Mouse (Mus musculus) left cerebral cortex, postnatal 25 days (tissue): Measurements from ENCODE around the gene Map4k2. TPM values are rescaled to one million over a fixed set of nuclear protein-coding genes. Genes with fewer than 3 reads are reported as not detected.
A peak's percentile ranks its signal among the peaks of the same experiment; 100 is the strongest.

ENCODE experiments used
- DNase-seq, 2 experiments: peaks; one replicate each; pipeline ENCODE4 v3.0.0; 2022; ENCODE audit warnings: low spot score in 2 of 2, mixed read lengths in 1 of 2
- intact Hi-C: fragments of 180-260 bp; cut with DNase I; formaldehyde crosslinking; loops from one replicate; pipeline ENCODE4 v1.15.1; 2025
- total RNA-seq, 2 experiments: library from RNA; stranded (reverse); gene quantifications; 2 replicates each; pipeline ENCODE4 v1.2.3; 2021

Map4k2 gene
- total RNA-seq, 2 experiments from 2014 or later: 83.3 to 92.3 TPM

DNA sequence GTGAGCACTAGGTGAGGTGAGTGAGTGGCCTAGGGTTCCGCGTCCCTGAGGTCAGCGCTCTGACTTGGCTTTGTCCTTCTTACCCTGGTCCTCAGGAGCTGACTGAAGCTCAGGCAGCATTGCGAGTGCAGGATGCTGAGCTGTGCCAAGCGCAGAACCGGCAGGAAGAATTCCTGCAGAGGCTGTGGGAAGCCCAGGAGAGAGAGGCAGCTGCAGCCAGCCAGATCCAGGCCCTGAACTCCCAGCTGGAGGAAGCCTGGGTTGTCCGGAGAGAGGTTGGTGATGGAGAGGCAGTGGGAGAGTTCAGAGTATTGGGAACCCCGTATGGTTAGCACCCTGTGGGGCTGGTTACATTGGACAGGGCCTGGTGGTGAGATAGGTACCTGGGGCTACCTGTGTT, 27.1 kb upstream of the Map4k2 start:
- no peak for DNase-seq
- intact Hi-C loops: no loop called here

- intact Hi-C loops: no loop called here
- DNase-seq: no peak
Observed at GRCm38 (mm10) chr19:6314513-6314912, 26.4 kb upstream of the Map4k2 start.

DNA sequence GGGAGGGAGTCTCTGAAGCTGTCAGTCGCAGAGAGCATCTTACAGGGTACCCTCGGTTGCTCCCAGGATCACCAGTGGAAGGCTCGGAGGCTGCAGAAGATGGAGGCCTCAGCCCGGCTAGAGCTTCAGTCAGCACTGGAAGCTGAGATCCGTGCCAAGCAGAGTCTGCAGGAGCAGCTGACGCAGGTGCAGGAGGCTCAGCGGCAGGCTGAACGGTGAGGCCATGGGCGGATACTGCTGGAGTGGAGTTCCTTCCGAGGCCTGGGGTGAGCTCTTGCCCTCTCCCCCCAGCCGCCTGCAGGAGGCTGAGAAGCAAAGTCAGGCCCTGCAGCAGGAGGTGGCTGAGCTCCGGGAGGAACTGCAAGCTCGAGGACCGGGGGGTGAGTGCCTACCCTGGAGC, 25.4 kb upstream of the Map4k2 start:
- intact Hi-C loops: no loop called here
- DNase-seq: no peak

- no peak for DNase-seq
- intact Hi-C loops: no loop called here
Observed at GRCm38 (mm10) chr19:6318145-6318544, 22.8 kb upstream of the Map4k2 start.

GRCm38 (mm10) chr19:6321358-6321757, 19.6 kb upstream of the Map4k2 start:
- no peak for DNase-seq
- intact Hi-C loops: no loop called here

- intact Hi-C loops: no loop called here
- DNase-seq: no peak
Observed at GRCm38 (mm10) chr19:6321786-6322621, 18.9 kb upstream of the Map4k2 start.

DNA sequence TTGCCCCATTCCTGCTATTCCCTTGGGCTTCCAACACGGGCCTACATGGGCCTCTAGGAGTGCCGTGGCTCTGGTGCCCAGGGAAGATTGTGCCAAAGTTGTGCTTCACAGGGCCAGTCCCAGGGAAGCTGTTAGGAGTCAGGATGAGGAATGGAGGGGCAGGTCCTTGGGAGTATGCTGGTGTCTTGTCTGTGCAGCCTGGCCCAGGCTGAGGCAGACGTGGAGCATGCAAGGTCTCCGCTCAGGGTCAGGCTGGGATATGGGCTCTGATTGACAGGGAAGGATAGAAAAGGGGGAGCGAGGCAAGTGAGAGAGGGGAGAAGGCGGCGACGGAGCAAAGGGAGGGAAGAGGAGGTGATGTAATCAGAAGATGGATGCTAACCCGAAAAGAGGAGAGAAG, 16.2 kb upstream of the Map4k2 start:
- no peak for DNase-seq
- intact Hi-C loops: no loop called here

- intact Hi-C loops: loop anchor here (1.0 to 5.0 kb wide), 2 partner anchors 63 to 189 kb away; partner anchors contain the start of genes Arl2 and Batf2
Observed at GRCm38 (mm10) chr19:6331178-6331577, 9.8 kb upstream of the Map4k2 start.

GRCm38 (mm10) chr19:6331719-6332516, 9.0 kb upstream of the Map4k2 start:
- DNase-seq: peak; percentile 34 to 50
- intact Hi-C loops: loop anchor here (1.0 to 5.0 kb wide), 2 partner anchors 64 to 190 kb away; partner anchors contain the start of genes Arl2 and Batf2

More at GRCm38 (mm10) chr19:6331178-6331577, 9.8 kb upstream of the Map4k2 start:
- DNase-seq: no peak

GRCm38 (mm10) chr19:6333761-6334595, 7.0 kb upstream of the Map4k2 start:
- no peak for DNase-seq
- intact Hi-C loops: loop anchor here (2.0 to 5.0 kb wide), 2 partner anchors 29 to 192 kb away; partner anchors contain the start of genes Arl2, Batf2 and Sf1

DNA sequence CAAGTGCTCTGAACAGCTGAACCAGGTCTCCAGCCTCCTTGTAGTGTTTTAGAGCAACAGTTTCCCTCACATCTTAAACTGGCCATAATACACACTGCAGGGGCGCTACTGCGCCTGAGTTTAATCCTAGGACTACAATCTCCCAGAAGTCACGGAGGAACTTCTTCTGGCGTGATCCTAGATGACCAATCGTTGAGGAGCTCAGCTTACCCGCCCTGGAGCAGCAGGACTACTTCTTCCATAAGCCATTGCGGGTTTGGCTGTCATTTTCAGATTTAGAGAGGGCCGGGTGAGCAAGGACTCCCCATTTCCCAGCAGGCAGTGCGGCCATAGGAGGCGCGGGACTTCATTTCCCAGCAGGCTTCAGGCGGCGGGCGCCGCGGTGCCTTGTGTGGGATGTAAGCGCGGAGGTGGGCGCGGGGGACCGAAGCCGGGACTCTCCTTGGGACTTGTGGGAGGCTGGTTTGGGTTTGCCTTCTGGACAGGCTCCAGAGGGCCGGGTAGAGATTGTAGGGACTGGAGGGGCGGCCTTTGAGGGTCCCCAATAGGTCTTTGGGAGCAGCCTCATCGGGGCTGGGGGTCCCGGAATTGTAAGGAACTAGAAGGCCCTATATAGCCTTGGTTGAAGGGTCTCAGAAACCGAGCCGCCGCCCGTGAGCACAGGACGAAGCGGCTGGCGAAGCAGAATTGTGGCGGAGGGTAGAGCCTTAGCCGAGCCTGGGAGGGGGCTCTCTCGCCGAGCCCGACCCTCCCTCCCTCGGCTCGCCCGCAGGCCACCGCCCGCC, 6.1 kb upstream of the Map4k2 start, which contains the start of gene Men1:
Men1 (plus strand) TSS at position 307 of the 785 bp plus-strand sequence.
- DNase-seq: peak; percentile 97 to 99
- intact Hi-C loops: loop anchor here (2.0 to 5.0 kb wide), 3 partner anchors 28 to 273 kb away; partner anchors contain the start of genes Arl2, Batf2, Sf1 and Znhit2

- intact Hi-C loops: loop anchor here (2.0 to 5.0 kb wide), 2 partner anchors 27 to 273 kb away; partner anchors contain the start of genes Sf1 and Znhit2
- peak in 1 of 2 experiments; percentile 32 for DNase-seq
Observed at GRCm38 (mm10) chr19:6335458-6335827, 5.5 kb upstream of the Map4k2 start.

GRCm38 (mm10) chr19:6336920-6337319, 4.0 kb upstream of the Map4k2 start:
- no peak for DNase-seq
- intact Hi-C loops: loop anchor here (5.0 kb wide), 1 partner anchor 275 kb away; the partner anchor contains the start of gene Znhit2

DNA sequence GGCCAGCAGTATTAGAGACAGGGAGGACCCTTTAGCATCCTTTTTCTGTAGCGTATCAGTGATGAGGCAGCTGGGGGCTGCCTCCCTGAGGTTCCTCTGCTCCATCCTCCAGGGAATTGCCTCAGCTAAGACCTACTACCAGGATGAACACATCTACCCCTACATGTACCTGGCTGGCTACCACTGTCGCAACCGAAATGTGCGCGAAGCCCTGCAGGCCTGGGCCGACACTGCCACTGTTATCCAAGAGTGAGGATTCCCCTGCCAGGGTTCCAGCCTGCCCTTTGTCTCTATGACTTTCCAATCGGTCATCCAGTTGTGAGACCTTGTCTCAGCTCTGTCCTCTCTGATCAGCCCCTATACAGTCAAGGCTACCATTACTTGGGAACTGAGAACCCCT, 2.8 kb upstream of the Map4k2 start:
- intact Hi-C loops: loop anchor here (5.0 kb wide), 1 partner anchor 276 kb away; the partner anchor contains the start of gene Znhit2
- no peak for DNase-seq

DNA sequence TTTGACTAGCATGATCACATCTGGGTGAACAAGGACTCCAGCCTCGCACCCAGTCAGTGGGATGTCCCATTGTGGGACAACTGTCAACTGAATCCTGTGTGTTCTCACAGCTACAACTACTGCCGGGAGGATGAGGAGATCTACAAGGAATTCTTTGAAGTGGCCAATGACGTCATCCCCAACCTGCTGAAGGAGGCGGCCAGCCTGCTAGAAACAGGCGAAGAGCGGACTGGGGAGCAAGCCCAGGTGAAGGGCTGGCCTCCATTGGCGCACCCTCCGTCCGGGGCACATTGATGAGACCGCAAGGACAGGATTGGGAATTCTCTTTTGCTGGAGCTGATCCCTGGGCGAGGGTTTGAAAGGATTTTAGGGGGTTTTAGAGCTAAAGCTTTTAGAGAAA, 2.2 kb upstream of the Map4k2 start:
- intact Hi-C loops: loop anchor here (5.0 kb wide), 1 partner anchor 276 kb away; the partner anchor contains the start of gene Znhit2
- DNase-seq: no peak

- intact Hi-C loops: loop anchor here (5.0 kb wide), 1 partner anchor 277 kb away; the partner anchor contains the start of gene Znhit2
- DNase-seq: no peak
Observed at GRCm38 (mm10) chr19:6339191-6339590, 1.7 kb upstream of the Map4k2 start.

GRCm38 (mm10) chr19:6339890-6340504, 938 bp upstream of the Map4k2 start:
- intact Hi-C loops: loop anchor here (5.0 kb wide), 1 partner anchor 278 kb away; the partner anchor contains the start of gene Znhit2
- no peak for DNase-seq
